Mouse (Mus musculus): ENCODE data around the gene I830077J02Rik. TPM values are rescaled to one million over a fixed set of nuclear protein-coding genes. Genes with fewer than 3 reads are reported as not detected.
"Not testable (repeated sequence)": the region's sequence is repeated elsewhere in the genome, so short reads cannot be mapped to it uniquely, and the experiment has no call there.

The I830077J02Rik gene
- polyA plus RNA-seq, 1 experiment: 0.01 TPM

DNA sequence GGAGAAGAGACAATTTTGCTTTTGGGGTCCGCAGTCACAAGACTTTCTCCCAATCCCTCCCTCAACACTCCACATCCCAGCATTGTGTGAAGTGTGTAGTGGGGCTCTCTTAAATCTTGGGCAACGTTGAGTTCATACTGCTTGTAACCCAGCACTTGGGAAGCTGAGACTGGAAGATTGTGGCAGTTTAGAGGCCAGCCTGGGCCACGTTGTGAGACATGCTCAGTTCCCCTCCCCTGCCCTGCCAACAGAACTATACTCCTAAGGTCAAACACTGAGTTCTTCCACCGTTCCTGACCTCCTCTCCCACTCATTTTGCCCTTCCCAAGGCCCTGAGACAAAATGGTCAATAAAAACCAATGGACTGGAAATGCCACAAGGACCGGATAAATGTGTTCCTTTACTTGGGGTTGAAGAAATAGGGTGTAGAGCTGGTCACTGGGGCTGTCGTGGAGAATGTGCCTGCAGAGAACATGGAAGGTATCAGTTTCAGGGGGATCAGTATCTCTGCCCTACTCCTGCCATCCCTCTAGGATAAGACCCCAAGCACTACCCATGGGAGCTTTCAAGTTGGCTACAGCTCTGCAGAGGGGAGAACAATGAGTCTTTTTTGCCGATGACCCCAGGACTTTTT is 4.8 kb downstream of the I830077J02Rik start:
- no peaks in the 10 kb centered on the region for H3K36me3 ChIP-seq (ENCODE audit: control insufficient read depth)
- H3K4me3 ChIP-seq (replicated peaks): no peak overlapping the region
- no peaks in the 10 kb centered on the region for H3K27me3 ChIP-seq (ENCODE audit: control insufficient read depth)
- H3K4me1 ChIP-seq (ENCODE audit: control insufficient read depth): peaks cover 16% of the 10 kb centered on the region
- TF ChIP-seq TAL1 (IDR thresholded peaks at IDR 0.05; ENCODE audit: low read length) (no peak), GATA1 (IDR thresholded peaks at IDR 0.05; ENCODE audit: low read length) (no peak)
- no peaks in the 10 kb centered on the region for H3K9me3 ChIP-seq (ENCODE audit: control insufficient read depth, low read length)

DNA sequence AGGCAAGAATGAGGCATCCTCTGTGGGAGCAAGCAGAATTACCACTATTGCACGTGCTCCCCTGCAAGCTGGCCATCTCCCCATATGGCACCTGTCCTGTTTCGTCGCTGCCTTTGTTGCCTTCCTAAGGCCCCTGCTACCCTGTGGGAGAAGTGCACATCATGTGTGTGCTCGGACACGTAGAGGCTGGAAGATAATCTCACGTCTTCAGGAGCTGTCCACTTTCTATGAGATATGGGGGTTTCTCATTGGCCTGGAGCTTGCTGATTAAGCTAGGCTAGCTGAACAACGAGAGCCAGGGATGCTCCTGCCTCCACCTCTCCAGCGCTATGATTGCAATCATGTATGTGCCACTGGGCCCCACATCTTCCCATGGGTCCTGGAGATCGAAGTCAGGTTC is 7.8 kb downstream of the I830077J02Rik start:
- no peak for TF ChIP-seq TAL1 (IDR thresholded peaks at IDR 0.05; ENCODE audit: low read length)
- TF ChIP-seq GATA1 (IDR thresholded peaks at IDR 0.05; ENCODE audit: low read length): no peak
- Histone ChIP-seq H3K27me3 (ENCODE audit: control insufficient read depth) (no peaks in the 10 kb centered on the region), H3K4me3 (replicated peaks) (no peak overlapping the region), H3K4me1 (ENCODE audit: control insufficient read depth) (peaks cover 20% of the 10 kb centered on the region), H3K9me3 (ENCODE audit: control insufficient read depth, low read length) (no peaks in the 10 kb centered on the region), H3K36me3 (ENCODE audit: control insufficient read depth) (no peaks in the 10 kb centered on the region)

GRCm38 (mm10) chr3:105921959-105922358 is 10.5 kb downstream of the I830077J02Rik start:
- TF ChIP-seq GATA1 (IDR thresholded peaks at IDR 0.05; ENCODE audit: low read length): no peak
- TF ChIP-seq TAL1 (IDR thresholded peaks at IDR 0.05; ENCODE audit: low read length): no peak
- no peaks in the 10 kb centered on the region; the same call in 1 of the 2 replicates for H3K27me3 ChIP-seq (ENCODE audit: control insufficient read depth)
- H3K36me3 ChIP-seq (ENCODE audit: control insufficient read depth): no peaks in the 10 kb centered on the region
- peaks cover 22% of the 10 kb centered on the region for H3K4me1 ChIP-seq (ENCODE audit: control insufficient read depth)
- no peak overlapping the region for H3K4me3 ChIP-seq (replicated peaks)
- H3K9me3 ChIP-seq (ENCODE audit: control insufficient read depth, low read length): no peaks in the 10 kb centered on the region

GRCm38 (mm10) chr3:105920743-105921142 is 11.7 kb downstream of the I830077J02Rik start:
- H3K4me1 ChIP-seq (ENCODE audit: control insufficient read depth): peaks cover 24% of the 10 kb centered on the region
- not testable (repeated sequence) for H3K27me3 ChIP-seq (ENCODE audit: control insufficient read depth); H3K4me3 ChIP-seq (replicated peaks); H3K36me3 ChIP-seq (ENCODE audit: control insufficient read depth); H3K9me3 ChIP-seq (ENCODE audit: control insufficient read depth, low read length)

DNA sequence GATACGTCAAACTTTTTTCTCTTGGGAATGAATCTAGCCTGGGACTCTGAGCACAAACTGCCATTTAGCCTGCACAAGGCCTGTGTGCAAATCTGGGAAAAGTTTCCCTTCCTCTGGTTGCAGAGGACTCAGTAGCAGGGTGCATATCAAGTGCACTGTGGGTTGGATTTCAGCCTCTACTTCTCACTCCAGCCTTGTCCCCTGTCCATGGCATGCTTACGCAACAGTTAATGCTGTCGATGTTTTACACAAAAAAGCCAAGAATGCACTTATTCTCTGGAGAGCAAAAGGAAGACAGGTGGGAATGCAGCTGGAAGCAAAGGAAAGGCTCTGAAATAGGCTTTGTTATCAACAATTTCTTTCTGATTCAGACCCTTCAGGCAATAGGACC is 14.1 kb downstream of the I830077J02Rik start:
- TF ChIP-seq TAL1 (IDR thresholded peaks at IDR 0.05; ENCODE audit: low read length) (no peak), GATA1 (IDR thresholded peaks at IDR 0.05; ENCODE audit: low read length) (no peak)
- no peak overlapping the region for H3K4me3 ChIP-seq (replicated peaks)
- no peaks in the 10 kb centered on the region for H3K9me3 ChIP-seq (ENCODE audit: control insufficient read depth, low read length)
- H3K27me3 ChIP-seq (ENCODE audit: control insufficient read depth): no peaks in the 10 kb centered on the region; the same call in 1 of the 2 replicates
- H3K36me3 ChIP-seq (ENCODE audit: control insufficient read depth): no peaks in the 10 kb centered on the region
- peaks cover 35% of the 10 kb centered on the region for H3K4me1 ChIP-seq (ENCODE audit: control insufficient read depth)

DNA sequence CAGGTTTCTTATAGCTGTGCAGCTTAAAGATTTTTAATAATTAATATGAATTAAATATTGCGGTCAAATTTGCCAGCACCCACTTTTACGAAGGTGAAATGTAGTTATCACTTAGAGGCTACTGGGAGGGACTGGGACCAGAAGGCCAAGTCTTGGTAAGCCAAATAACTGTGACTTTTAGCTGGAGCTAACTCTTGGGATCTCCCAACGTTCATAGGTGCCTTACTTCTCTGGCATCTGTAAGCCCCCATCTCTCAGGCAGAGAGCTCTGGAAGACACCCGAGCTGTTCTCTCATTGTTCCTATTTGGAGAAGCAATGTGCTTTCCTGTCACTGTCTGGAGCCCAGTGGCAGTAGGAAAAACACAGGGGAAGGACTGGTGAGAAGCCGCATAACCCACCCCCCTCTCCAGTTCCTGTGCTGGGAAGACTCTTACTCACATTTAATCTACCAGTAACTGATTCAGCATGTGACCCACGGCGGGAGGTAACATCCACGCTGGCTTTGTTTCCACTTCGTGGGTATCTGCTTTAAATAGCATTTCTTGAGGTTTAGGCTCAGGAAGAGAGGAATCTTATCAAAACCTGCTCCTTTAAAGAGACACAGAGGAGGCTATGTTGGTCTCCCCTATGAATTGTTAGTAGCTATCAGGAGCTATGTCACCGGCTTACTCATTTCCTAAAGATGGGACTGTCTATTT is 14.7 kb downstream of the I830077J02Rik start:
- Histone ChIP-seq H3K4me1 (ENCODE audit: control insufficient read depth) (peaks cover 37% of the 10 kb centered on the region), H3K4me3 (replicated peaks) (no peak overlapping the region), H3K36me3 (ENCODE audit: control insufficient read depth) (no peaks in the 10 kb centered on the region), H3K27me3 (ENCODE audit: control insufficient read depth) (peaks cover under 1% of the 10 kb centered on the region), H3K9me3 (ENCODE audit: control insufficient read depth, low read length) (no peaks in the 10 kb centered on the region)
- TF ChIP-seq GATA1 (IDR thresholded peaks at IDR 0.05; ENCODE audit: low read length): no peak

DNA sequence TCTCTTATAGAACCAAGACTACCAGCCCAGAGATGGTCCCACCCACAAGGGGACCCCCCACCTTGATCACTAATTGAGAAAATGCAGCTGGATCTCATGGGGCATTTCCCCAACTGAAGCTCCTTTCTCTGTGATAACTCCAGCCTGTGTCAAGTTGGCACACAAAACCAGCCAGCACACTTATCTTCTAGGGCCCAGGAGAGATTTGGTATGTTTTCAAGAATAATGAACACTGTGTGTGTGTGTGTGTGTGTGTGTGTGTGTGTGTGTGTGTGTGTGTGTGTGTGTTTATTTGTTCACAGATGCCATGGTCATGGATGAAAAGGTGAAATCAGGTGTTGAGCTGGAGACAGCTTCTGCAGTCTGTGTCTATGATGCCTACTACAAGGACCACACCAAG is 16.0 kb downstream of the I830077J02Rik start:
- not testable (repeated sequence) for H3K9me3 ChIP-seq (ENCODE audit: control insufficient read depth, low read length); H3K4me3 ChIP-seq (replicated peaks); H3K36me3 ChIP-seq (ENCODE audit: control insufficient read depth)
- peaks cover 12% of the 10 kb centered on the region for H3K27me3 ChIP-seq (ENCODE audit: control insufficient read depth)
- H3K4me1 ChIP-seq (ENCODE audit: control insufficient read depth): peaks cover 46% of the 10 kb centered on the region

- no peaks in the 10 kb centered on the region for H3K36me3 ChIP-seq (ENCODE audit: control insufficient read depth)
- no peaks in the 10 kb centered on the region for H3K9me3 ChIP-seq (ENCODE audit: control insufficient read depth, low read length)
- H3K4me3 ChIP-seq (replicated peaks): no peak overlapping the region
- peaks cover 41% of the 10 kb centered on the region for H3K4me1 ChIP-seq (ENCODE audit: control insufficient read depth)
- peaks cover 20% of the 10 kb centered on the region for H3K27me3 ChIP-seq (ENCODE audit: control insufficient read depth)
- TF ChIP-seq GATA1 (IDR thresholded peaks at IDR 0.05; ENCODE audit: low read length) (no peak), TAL1 (IDR thresholded peaks at IDR 0.05; ENCODE audit: low read length) (no peak)
These were observed 17.2 kb downstream of the I830077J02Rik start for GRCm38 (mm10) chr3:105915281-105915680.

DNA sequence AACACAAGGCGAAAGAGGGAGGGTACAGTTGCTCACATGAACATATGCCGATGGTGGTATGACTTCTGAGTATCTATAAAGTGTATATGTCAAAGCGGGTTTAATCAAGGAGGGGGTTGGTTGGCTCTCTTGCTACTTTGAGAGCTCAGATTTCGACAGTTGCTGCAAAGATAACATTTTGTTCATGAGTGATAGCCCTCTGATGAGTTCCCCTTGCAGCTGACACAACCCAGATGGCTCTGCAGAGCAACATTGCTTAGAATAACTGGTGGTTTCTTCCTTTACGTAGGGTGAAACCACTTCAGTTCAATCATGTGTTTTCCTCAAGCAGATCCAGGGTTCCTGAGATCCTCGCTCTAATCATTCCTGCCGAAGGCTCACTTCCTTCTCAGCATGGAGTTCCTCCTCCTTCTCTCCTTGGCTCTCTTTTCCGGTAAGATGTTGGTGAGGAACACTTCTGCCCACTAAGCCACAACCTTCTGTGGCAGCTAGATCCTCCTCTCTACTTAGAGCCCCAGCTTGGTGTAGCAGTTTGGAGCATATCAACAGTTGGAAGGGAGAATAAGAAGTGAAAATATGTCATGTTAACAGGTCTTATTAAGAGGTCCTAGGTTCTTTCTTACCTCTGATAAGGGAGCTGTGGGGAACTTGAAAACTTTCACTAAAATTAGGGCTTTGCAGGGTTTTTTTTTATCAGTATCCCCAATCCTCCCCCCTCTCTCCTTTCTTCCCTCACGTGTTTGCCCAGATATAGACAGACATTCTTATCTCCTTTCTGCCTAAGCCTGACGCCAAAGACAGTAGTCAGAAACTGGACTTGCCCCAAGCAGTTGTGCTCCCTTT is 18.4 kb downstream of the I830077J02Rik start:
- no peaks in the 10 kb centered on the region for H3K36me3 ChIP-seq (ENCODE audit: control insufficient read depth)

More for the DNA sequence above, 18.4 kb downstream of the I830077J02Rik start:
- Histone ChIP-seq H3K4me1 (ENCODE audit: control insufficient read depth) (peaks cover 39% of the 10 kb centered on the region), H3K9me3 (ENCODE audit: control insufficient read depth, low read length) (no peaks in the 10 kb centered on the region), H3K4me3 (replicated peaks) (peak overlapping the region; percentile 1), H3K27me3 (ENCODE audit: control insufficient read depth) (peaks cover 20% of the 10 kb centered on the region)
- TF ChIP-seq TAL1 (IDR thresholded peaks at IDR 0.05; ENCODE audit: low read length) (no peak), GATA1 (IDR thresholded peaks at IDR 0.05; ENCODE audit: low read length) (no peak)

All from erythroblast, embryonic 14.5 days (primary cell).